Mouse (Mus musculus) embryonic facial prominence, embryonic 13.5 days (tissue): Measurements from ENCODE around the gene Slc22a12. TPM values are rescaled to one million over a fixed set of nuclear protein-coding genes. Genes with fewer than 3 reads are reported as not detected.

Source experiments
- ATAC-seq: fragments of 200-750 bp; cut with Nextera tagmentation; 2 replicates; pipeline ENCODE4 v1.8.0; 2017; ENCODE audit warnings: low read depth; ENCODE audit not compliant: insufficient number of reproducible peaks, insufficient read depth, low FRiP score, low TSS enrichment
- H3K27ac ChIP-seq: fragments of 300-500 bp; sonication (generic); 2 replicates; pipeline ENCODE4 v1.5.1; 2015; ENCODE audit warnings: moderate library complexity, mild to moderate bottlenecking, inconsistent platforms
- H3K27me3 ChIP-seq: fragments of 300-500 bp; sonication (generic); 2 replicates; pipeline ENCODE4 v1.6.1; 2015; ENCODE audit warnings: mild to moderate bottlenecking, inconsistent platforms
- H3K36me3 ChIP-seq: fragments of 300-500 bp; sonication (generic); 2 replicates; pipeline ENCODE4 v1.6.1; 2015; ENCODE audit warnings: mild to moderate bottlenecking, inconsistent platforms
- H3K4me1 ChIP-seq: fragments of 300-500 bp; sonication (generic); 2 replicates; pipeline ENCODE4 v1.6.1; 2015; ENCODE audit warnings: inconsistent platforms
- H3K4me2 ChIP-seq: fragments of 300-500 bp; sonication (generic); 2 replicates; pipeline ENCODE4 v1.6.1; 2015; ENCODE audit warnings: moderate library complexity, mild to moderate bottlenecking, inconsistent platforms
- H3K4me3 ChIP-seq: fragments of 300-500 bp; sonication (generic); 2 replicates; pipeline ENCODE4 v1.5.1; 2015; ENCODE audit warnings: mild to moderate bottlenecking, inconsistent platforms
- H3K9ac ChIP-seq: fragments of 300-500 bp; sonication (generic); 2 replicates; pipeline ENCODE4 v1.6.1; 2015; ENCODE audit warnings: mild to moderate bottlenecking, inconsistent platforms
- H3K9me3 ChIP-seq: fragments of 300-500 bp; sonication (generic); 2 replicates; pipeline ENCODE4 v1.6.1; 2016; ENCODE audit warnings: inconsistent platforms
- WGBS: fragments of 180-500 bp; shearing (Covaris S2); methylation state at CpG from one replicate; pipeline ENCODE4 v1.1.7; 2015; ENCODE audit warnings: mixed read lengths; 5-methylcytosine and 5-hydroxymethylcytosine counted together
- polyA plus RNA-seq: library from polyadenylated mRNA; unstranded; fragments of >200 nt; fragmentation: Nextera tagmentation; extraction: Ambion mirVana; gene quantifications from 2 replicates; pipeline ENCODE4 v1.2.1, GENCODE M21; 2015

Slc22a12 gene
- polyA plus RNA-seq, 1 experiment from 2014 or later, result not detected

DNA sequence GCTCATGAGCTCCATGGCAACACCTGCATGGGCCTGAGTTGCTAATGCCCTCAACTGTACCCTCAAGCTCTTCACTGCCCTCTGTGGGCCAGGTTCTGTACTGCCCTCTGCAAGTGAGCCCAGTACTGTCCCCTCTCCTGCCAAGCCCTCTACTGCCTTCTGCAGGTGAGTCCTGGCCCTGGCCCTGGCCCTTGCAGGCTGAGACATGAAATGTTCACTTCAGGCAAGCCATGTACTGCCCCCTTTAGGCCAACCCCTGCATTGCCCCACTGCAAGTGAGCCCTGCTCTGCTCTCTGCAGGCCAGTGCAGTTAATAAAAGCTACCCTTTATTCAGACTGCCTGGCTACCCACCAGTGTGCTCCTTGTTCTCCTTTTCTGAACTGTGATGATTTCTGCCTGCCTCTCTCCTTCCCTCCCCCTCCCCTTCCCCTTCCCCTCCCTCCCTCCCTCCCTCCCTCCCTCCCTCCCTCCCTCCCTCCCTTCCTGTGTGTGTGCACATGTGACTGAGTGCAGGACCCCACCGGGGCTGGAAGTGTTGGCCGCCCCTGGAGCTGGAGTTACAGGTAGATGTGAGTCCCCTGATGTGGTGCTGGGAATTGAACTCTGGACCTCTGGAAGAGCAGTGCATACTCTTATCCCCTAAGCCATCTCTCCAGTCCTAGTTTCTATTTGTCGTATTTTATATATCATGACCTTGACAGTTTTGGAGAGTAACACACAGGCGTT lies 9.6 kb upstream of the Slc22a12 start:
- ATAC-seq, result no peak
- Histone ChIP-seq H3K9ac (no peak overlapping the region), H3K4me1 (peaks cover 14% of the 10 kb centered on the region), H3K4me3 (no peak overlapping the region), H3K9me3 (no peaks in the 10 kb centered on the region), H3K27ac (no peak overlapping the region), H3K4me2 (no peak overlapping the region), H3K36me3 (no peaks in the 10 kb centered on the region), H3K27me3 (no peaks in the 10 kb centered on the region)
- WGBS, result 72% methylated on average over 3 of the region's 4 CpGs

DNA sequence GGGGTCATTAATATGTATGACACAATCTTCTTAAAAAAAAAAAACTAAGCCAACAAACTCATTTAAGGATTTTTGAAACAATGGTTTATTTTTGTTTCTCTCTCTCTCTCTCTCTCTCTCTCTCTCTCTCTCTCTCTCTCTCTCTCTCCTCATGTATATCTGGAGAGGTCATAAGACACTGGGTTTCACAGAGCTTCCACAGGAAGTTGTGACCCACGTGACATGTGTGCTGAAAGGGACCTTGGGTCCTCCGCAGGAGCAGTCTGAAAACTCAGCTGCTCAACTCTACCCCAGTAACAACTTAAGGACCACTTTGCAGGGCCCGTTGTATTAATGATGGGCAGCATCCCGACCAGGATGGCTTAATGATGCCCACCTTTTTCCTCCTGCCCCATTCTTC lies 8.4 kb upstream of the Slc22a12 start:
- Histone ChIP-seq H3K4me3 (no peak overlapping the region), H3K36me3 (no peaks in the 10 kb centered on the region), H3K9me3 (no peaks in the 10 kb centered on the region), H3K4me2 (no peak overlapping the region), H3K4me1 (peaks cover 14% of the 10 kb centered on the region), H3K27ac (no peak overlapping the region), H3K27me3 (no peaks in the 10 kb centered on the region), H3K9ac (no peak overlapping the region)
- no peak for ATAC-seq
- WGBS, result 72% methylated on average over 4 of the region's 4 CpGs

DNA sequence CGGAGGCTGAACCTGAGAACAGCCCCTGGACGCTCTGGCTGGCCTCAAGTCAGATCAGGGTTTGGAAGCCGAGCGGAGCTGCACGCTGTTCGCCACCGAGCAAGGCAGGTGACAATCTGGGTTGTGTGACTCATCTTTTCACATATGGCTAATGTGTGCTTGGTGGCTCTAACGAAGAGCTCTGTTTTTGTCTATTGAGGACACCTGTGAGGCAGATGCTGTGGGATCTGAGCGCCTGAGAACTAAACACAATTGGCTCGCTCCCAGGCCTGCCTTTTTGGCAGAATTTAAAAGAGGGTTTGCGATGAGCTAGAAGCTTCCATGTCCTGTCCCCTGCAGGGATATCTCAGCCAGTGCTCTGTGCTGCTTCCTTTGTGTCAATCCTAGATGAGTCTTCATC lies 6.7 kb upstream of the Slc22a12 start:
- 77% methylated on average over 11 of the region's 11 CpGs for WGBS
- no peak; the same call in 1 of the 2 replicates for ATAC-seq

DNA sequence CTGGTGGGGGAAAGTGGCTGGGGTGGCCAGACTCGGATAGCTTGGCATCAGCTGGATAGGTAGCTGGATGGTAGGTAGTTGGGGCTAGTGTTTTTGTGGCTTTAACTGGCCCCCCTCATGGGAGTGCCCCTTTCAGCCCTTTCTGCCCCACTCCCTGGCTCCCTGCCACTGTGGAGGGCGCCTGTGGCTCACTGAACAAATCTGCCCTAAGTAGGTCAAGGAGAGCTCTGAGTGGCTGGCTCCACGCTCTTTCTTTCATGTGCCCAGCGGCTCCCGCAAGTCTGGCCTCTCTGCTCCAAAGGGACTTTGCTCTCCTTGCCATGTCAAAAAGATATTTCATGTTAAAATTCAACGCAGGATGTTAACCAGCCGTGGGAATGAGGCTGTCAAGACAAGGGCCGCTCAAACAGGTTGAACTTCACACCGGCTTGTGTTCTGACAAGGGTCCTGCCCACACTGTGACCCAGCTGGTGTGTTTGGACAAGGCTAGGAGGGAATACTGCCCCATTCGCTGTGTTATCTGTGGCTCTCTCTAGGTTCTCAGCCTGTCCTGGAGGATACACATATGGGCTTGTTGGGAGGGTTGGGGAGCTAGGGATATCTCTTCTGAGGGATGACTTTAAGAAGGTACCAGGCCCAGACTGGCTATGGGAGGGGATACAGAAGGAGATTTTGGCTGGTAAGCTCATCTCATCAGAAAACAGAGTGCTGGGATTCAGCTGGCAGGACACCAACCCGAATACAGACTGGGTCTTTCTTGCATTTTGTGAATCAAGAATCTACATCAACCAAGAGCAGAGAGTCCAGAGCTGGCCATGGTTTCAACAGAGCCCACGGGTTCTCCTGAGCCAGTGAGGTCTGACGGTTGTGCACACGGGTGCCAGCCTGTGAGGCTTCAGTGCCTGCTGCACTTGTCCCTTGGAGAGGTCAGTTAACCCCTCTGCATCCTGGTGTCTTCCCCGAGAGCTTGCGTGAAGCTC lies 5.9 kb upstream of the Slc22a12 start:
- Histone ChIP-seq H3K4me2 (no peak overlapping the region), H3K9ac (no peak overlapping the region), H3K27me3 (peaks cover 4% of the 10 kb centered on the region; the same call in 1 of the 2 replicates), H3K4me3 (no peak overlapping the region), H3K9me3 (peaks cover 3% of the 10 kb centered on the region; the same call in 1 of the 2 replicates), H3K27ac (no peak overlapping the region), H3K4me1 (peaks cover 5% of the 10 kb centered on the region), H3K36me3 (no peaks in the 10 kb centered on the region)
- 75% methylated on average over 16 of the region's 16 CpGs for whole genome bisulfite sequencing
- no peak for ATAC-seq

More for the DNA sequence above, 6.7 kb upstream of the Slc22a12 start:
- peaks cover 13% of the 10 kb centered on the region for H3K4me1 ChIP-seq
- peaks cover 3% of the 10 kb centered on the region; the same call in 1 of the 2 replicates for H3K9me3 ChIP-seq
- H3K27me3 ChIP-seq, result peaks cover 4% of the 10 kb centered on the region; the same call in 1 of the 2 replicates
- H3K4me3 ChIP-seq, result no peak overlapping the region
- no peak overlapping the region for H3K27ac ChIP-seq
- H3K36me3 ChIP-seq, result no peaks in the 10 kb centered on the region
- no peak overlapping the region for H3K9ac ChIP-seq
- no peak overlapping the region for H3K4me2 ChIP-seq

DNA sequence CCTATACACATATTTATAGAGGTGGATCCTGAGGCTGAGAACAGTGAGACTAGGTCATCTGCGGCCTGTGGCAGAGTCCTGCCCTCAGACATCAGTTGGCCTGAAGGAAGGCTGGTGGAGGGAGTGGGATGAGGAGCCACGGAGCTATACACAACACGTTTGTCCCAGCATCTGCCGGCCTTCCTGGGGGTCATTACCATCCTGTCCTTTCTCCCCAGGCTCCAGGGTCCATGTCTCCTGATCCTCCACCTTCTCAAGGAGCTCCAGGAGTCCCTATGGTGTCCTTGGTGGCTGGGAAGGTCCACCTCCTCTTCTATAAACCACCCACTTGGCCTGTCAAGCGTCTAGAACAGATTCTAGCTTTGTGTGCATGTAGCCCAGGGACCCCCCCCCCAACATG lies 5.0 kb upstream of the Slc22a12 start:
- no peak for ATAC-seq

DNA sequence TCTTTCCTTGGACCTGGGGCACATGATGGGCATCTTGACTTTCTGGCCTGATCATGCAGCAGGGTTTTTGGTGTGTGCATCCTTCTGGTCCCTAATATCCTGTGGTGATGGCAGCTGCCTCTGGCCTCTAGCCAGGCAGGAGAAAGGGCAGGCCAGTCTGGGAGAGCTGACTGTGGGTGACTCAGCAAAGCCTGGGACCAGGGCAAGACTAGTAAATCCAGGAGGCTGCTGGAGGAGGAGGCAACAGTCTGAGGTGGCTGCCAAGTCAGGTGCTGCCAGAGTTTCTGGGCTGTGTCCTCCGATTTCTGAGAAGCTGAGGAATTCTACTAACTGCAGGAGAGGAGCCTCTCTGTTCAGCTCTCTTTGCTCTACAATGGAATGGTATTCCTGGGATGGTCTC lies 3.3 kb upstream of the Slc22a12 start:
- peaks cover 4% of the 10 kb centered on the region; the same call in 1 of the 2 replicates for H3K27me3 ChIP-seq
- H3K4me3 ChIP-seq, result no peak overlapping the region
- 87% methylated on average over 1 of the region's 1 CpGs for WGBS
- no peak overlapping the region for H3K27ac ChIP-seq
- H3K36me3 ChIP-seq, result no peaks in the 10 kb centered on the region
- no peak overlapping the region for H3K4me2 ChIP-seq
- H3K9ac ChIP-seq, result no peak overlapping the region
- peaks cover 3% of the 10 kb centered on the region; the same call in 1 of the 2 replicates for H3K9me3 ChIP-seq
- ATAC-seq, result no peak
- H3K4me1 ChIP-seq, result no peaks in the 10 kb centered on the region; the same call in 1 of the 2 replicates

More for the DNA sequence above, 5.0 kb upstream of the Slc22a12 start:
- Histone ChIP-seq H3K4me2 (no peak overlapping the region), H3K9me3 (peaks cover 3% of the 10 kb centered on the region; the same call in 1 of the 2 replicates), H3K9ac (no peak overlapping the region), H3K27me3 (peaks cover 4% of the 10 kb centered on the region; the same call in 1 of the 2 replicates), H3K36me3 (no peaks in the 10 kb centered on the region), H3K4me3 (no peak overlapping the region), H3K4me1 (no peaks in the 10 kb centered on the region; the same call in 1 of the 2 replicates), H3K27ac (no peak overlapping the region)
- WGBS, result 78% methylated on average over 5 of the region's 5 CpGs

DNA sequence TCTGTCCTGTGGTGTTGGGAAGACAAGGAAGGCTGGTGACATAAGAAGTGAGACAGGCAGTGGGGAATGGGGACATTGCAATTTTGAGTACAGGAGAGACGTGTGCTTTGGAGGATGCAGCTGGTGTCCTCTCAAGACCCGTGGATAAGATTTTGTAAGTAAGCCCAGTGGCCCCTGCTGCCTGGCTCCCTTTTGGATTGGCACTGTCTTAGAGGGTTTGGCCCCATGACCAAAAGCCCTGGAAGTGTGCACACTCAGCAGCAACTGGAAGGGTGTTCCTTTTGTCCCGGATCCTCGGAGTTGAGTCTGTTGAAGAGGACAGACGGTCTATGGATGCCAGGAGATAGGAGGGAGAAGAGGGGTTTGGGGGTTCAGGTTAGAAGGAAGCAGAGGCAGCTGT lies 2.6 kb upstream of the Slc22a12 start:
- Histone ChIP-seq H3K4me1 (no peaks in the 10 kb centered on the region; the same call in 1 of the 2 replicates), H3K27me3 (peaks cover 6% of the 10 kb centered on the region; the same call in 1 of the 2 replicates), H3K9me3 (peaks cover 3% of the 10 kb centered on the region; the same call in 1 of the 2 replicates), H3K4me2 (no peak overlapping the region), H3K36me3 (no peaks in the 10 kb centered on the region), H3K9ac (no peak overlapping the region), H3K4me3 (no peak overlapping the region), H3K27ac (no peak overlapping the region)
- WGBS, result 94% methylated on average over 5 of the region's 5 CpGs
- ATAC-seq, result no peak

DNA sequence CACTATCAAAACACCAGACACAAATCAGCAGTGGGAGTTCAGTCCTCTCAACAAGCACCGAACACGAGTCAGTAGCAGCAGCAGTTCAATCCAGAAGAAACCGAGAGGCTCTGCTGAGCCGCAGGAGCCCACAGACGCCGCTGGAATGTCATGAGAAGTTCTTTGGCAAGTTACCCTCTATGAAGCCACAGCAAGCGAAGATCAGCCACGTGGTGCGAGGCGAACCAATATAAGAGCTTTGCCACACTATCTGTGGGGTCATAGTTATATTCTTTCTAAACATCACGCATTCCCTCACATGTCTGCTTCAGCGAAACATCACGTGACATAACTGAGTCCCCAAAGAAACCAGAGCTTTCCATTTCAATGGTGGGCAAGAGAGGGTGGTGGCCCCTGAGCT lies 1.9 kb upstream of the Slc22a12 start:
- Histone ChIP-seq H3K27ac (no peak overlapping the region), H3K4me2 (no peak overlapping the region), H3K9ac (no peak overlapping the region), H3K9me3 (peaks cover 3% of the 10 kb centered on the region; the same call in 1 of the 2 replicates), H3K4me1 (no peaks in the 10 kb centered on the region; the same call in 1 of the 2 replicates), H3K4me3 (no peak overlapping the region), H3K27me3 (peaks cover 6% of the 10 kb centered on the region; the same call in 1 of the 2 replicates), H3K36me3 (no peaks in the 10 kb centered on the region)
- WGBS, result 81% methylated on average over 13 of the region's 13 CpGs
- no peak for ATAC-seq

DNA sequence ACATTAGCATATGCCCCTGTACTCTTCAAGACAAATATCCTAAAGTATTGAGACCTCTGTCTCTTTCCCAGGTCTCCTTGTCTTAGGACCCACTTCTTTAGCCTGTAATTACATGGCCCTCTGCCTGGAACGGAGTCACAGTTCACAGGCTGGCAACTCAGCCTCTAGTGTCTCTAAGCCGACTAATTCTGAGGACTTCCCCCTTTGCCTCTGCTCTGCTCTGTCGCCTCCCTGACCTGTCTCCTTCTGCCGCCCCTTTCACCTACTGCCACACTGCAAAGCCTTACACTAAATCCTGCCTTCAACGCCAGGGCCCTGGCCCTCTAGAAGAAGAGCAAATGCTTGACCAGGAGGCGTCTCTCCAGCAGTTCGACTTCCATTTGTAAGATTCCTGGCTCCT lies 686 bp upstream of the Slc22a12 start:
- 40% methylated on average over 7 of the region's 7 CpGs for WGBS
- H3K27me3 ChIP-seq, result peaks cover 6% of the 10 kb centered on the region; the same call in 1 of the 2 replicates
- H3K4me2 ChIP-seq, result no peak overlapping the region
- no peak overlapping the region for H3K27ac ChIP-seq
- no peak overlapping the region for H3K9ac ChIP-seq
- no peak for ATAC-seq
- H3K36me3 ChIP-seq, result no peaks in the 10 kb centered on the region
- H3K9me3 ChIP-seq, result peaks cover 3% of the 10 kb centered on the region; the same call in 1 of the 2 replicates
- H3K4me1 ChIP-seq, result no peaks in the 10 kb centered on the region
- no peak overlapping the region for H3K4me3 ChIP-seq

DNA sequence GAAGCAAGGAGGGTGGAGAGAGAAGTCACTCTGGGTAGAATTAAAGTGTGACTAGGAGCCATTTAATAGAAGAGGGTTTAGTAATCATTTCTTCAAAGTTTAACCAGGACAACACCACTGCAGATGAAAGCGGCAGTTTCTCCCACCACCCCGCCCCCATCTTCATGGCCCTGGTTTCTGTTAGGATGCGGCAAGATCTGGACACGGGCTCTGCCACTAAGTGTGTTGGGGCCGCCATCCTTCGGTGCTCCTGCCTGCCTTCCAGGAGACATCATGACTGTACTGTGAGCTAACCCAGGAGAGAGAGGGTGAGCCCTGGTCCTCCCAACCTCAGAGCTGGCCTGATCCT lies 177 bp upstream of the Slc22a12 start:
- Histone ChIP-seq H3K9ac (no peak overlapping the region), H3K4me2 (no peak overlapping the region), H3K4me1 (no peaks in the 10 kb centered on the region), H3K4me3 (no peak overlapping the region), H3K9me3 (peaks cover 3% of the 10 kb centered on the region; the same call in 1 of the 2 replicates), H3K27ac (no peak overlapping the region), H3K27me3 (peaks cover 6% of the 10 kb centered on the region; the same call in 1 of the 2 replicates), H3K36me3 (no peaks in the 10 kb centered on the region)
- 85% methylated on average over 6 of the region's 6 CpGs for WGBS
- no peak for ATAC-seq

DNA sequence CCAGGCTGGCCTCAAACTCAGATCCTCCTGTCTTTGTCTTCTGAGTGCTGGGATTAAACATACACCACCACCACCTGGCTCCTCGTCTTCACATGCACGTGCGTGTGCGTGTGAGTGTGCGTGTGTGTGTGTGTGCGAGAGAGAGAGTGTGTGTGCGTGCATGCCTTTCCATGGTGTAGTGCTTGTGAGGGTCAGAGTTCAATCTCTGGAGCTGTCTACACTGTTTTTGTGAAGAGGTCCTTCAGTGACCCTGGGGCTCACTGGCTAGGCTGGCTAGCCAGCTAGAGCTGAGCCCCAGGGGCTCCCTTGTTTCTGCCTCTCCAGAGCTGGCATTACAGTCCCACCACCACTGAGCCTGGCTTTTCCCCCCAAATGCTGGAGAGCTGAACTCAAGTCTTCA lies 1.3 kb downstream of the Slc22a12 start:
- H3K27me3 ChIP-seq, result peaks cover 10% of the 10 kb centered on the region
- no peak for ATAC-seq
- peaks cover 3% of the 10 kb centered on the region; the same call in 1 of the 2 replicates for H3K9me3 ChIP-seq
- no peak overlapping the region for H3K27ac ChIP-seq
- H3K9ac ChIP-seq, result no peak overlapping the region
- H3K4me1 ChIP-seq, result no peaks in the 10 kb centered on the region
- H3K4me2 ChIP-seq, result no peak overlapping the region
- 90% methylated on average over 7 of the region's 7 CpGs for WGBS
- no peak overlapping the region for H3K4me3 ChIP-seq
- H3K36me3 ChIP-seq, result no peaks in the 10 kb centered on the region
